Mouse (Mus musculus): Measurements from ENCODE around the gene Zfpl1. TPM values are rescaled to one million over a fixed set of nuclear protein-coding genes. Genes with fewer than 3 reads are reported as not detected.
A peak's percentile ranks its signal among the peaks of the same experiment; 100 is the strongest.
"Not testable (repeated sequence)": the region's sequence is repeated elsewhere in the genome, so short reads cannot be mapped to it uniquely, and the experiment has no call there.

Gene Zfpl1
- polyA plus RNA-seq, 1 experiment from 2014 or later = 77.7 TPM

GRCm38 (mm10) chr19:6046294-6047153 lies 38.2 kb downstream of the Zfpl1 start, which contains the start of gene Syvn1:
Gene Syvn1 (plus strand): TSS chr19:6046576.
- Histone ChIP-seq H3K27ac (ENCODE audit: low read length) (peak within 1 kb of the TSS; percentile 99), H3K4me2 (replicated peaks; ENCODE audit: low read depth, low read length) (peak within 1 kb of the TSS; percentile 84), H3K9ac (replicated peaks; ENCODE audit: low read depth, low read length) (peak within 1 kb of the TSS; percentile 87), H3K4me1 (ENCODE audit: control insufficient read depth, insufficient read depth, low read length) (peaks cover 13% of the 10 kb centered on the region), H3K4me3 (ENCODE audit: low read depth, low read length) (peak within 1 kb of the TSS; percentile 89), H3K9me3 (ENCODE audit: control insufficient read depth, low read depth, low read length) (no peaks in the 10 kb centered on the region), H3K36me3 (ENCODE audit: control insufficient read depth, insufficient read depth, low read length) (peaks cover 33% of the 10 kb centered on the region), H3K27me3 (ENCODE audit: control insufficient read depth, insufficient read depth, low read length) (no peaks in the 10 kb centered on the region)
- ATAC-seq (ENCODE audit: insufficient number of reproducible peaks, insufficient read depth, low FRiP score, low read depth) = peak; percentile 89
- WGBS = under 1% methylated on average over 65 of the region's 65 CpGs

GRCm38 (mm10) chr19:6045366-6046293 lies 39.1 kb downstream of the Zfpl1 start:
- Histone ChIP-seq H3K36me3 (ENCODE audit: control insufficient read depth, insufficient read depth, low read length) (peaks cover 24% of the 10 kb centered on the region), H3K27me3 (ENCODE audit: control insufficient read depth, insufficient read depth, low read length) (no peaks in the 10 kb centered on the region), H3K9me3 (ENCODE audit: control insufficient read depth, low read depth, low read length) (no peaks in the 10 kb centered on the region), H3K4me2 (replicated peaks; ENCODE audit: low read depth, low read length) (peak overlapping the region; percentile 84), H3K9ac (replicated peaks; ENCODE audit: low read depth, low read length) (peak overlapping the region; percentile 87), H3K27ac (ENCODE audit: low read length) (peak overlapping the region; percentile 99), H3K4me1 (ENCODE audit: control insufficient read depth, insufficient read depth, low read length) (peaks cover 13% of the 10 kb centered on the region), H3K4me3 (ENCODE audit: low read depth, low read length) (peak overlapping the region; percentile 89)
- peak; percentile 34; the same call in 1 of the 2 replicates for ATAC-seq (ENCODE audit: insufficient number of reproducible peaks, insufficient read depth, low FRiP score, low read depth)
- 12% methylated on average over 20 of the region's 20 CpGs for WGBS

- WGBS = 60% methylated on average over 4 of the region's 4 CpGs
- peaks cover 13% of the 10 kb centered on the region for H3K4me1 ChIP-seq (ENCODE audit: control insufficient read depth, insufficient read depth, low read length)
- not testable (repeated sequence) for H3K36me3 ChIP-seq (ENCODE audit: control insufficient read depth, insufficient read depth, low read length); ATAC-seq (ENCODE audit: insufficient number of reproducible peaks, insufficient read depth, low FRiP score, low read depth); H3K4me2 ChIP-seq (replicated peaks; ENCODE audit: low read depth, low read length); H3K27ac ChIP-seq (ENCODE audit: low read length); H3K9ac ChIP-seq (replicated peaks; ENCODE audit: low read depth, low read length); H3K4me3 ChIP-seq (ENCODE audit: low read depth, low read length); H3K27me3 ChIP-seq (ENCODE audit: control insufficient read depth, insufficient read depth, low read length); H3K9me3 ChIP-seq (ENCODE audit: control insufficient read depth, low read depth, low read length)
Measured at GRCm38 (mm10) chr19:6044102-6044501, 40.7 kb downstream of the Zfpl1 start.

- WGBS = 80% methylated on average over 9 of the region's 9 CpGs
- no peak for ATAC-seq (ENCODE audit: insufficient number of reproducible peaks, insufficient read depth, low FRiP score, low read depth)
- H3K27me3 ChIP-seq (ENCODE audit: control insufficient read depth, insufficient read depth, low read length) = no peaks in the 10 kb centered on the region
- H3K36me3 ChIP-seq (ENCODE audit: control insufficient read depth, insufficient read depth, low read length) = no peaks in the 10 kb centered on the region
- no peak overlapping the region for H3K4me2 ChIP-seq (replicated peaks; ENCODE audit: low read depth, low read length)
- no peak overlapping the region for H3K27ac ChIP-seq (ENCODE audit: low read length)
- H3K9ac ChIP-seq (replicated peaks; ENCODE audit: low read depth, low read length) = no peak overlapping the region
- no peaks in the 10 kb centered on the region for H3K9me3 ChIP-seq (ENCODE audit: control insufficient read depth, low read depth, low read length)
- H3K4me3 ChIP-seq (ENCODE audit: low read depth, low read length) = no peak overlapping the region
- peaks cover 5% of the 10 kb centered on the region for H3K4me1 ChIP-seq (ENCODE audit: control insufficient read depth, insufficient read depth, low read length)
Measured at GRCm38 (mm10) chr19:6042293-6042692, 42.5 kb downstream of the Zfpl1 start.

- H3K4me1 ChIP-seq (ENCODE audit: control insufficient read depth, insufficient read depth, low read length) = peaks cover 1% of the 10 kb centered on the region; the same call in 1 of the 2 replicates
- no peaks in the 10 kb centered on the region for H3K27me3 ChIP-seq (ENCODE audit: control insufficient read depth, insufficient read depth, low read length)
- H3K36me3 ChIP-seq (ENCODE audit: control insufficient read depth, insufficient read depth, low read length) = no peaks in the 10 kb centered on the region
- no peak for ATAC-seq (ENCODE audit: insufficient number of reproducible peaks, insufficient read depth, low FRiP score, low read depth)
- no peak overlapping the region for H3K9ac ChIP-seq (replicated peaks; ENCODE audit: low read depth, low read length)
- no peak overlapping the region for H3K4me3 ChIP-seq (ENCODE audit: low read depth, low read length)
- H3K27ac ChIP-seq (ENCODE audit: low read length) = no peak overlapping the region
- H3K9me3 ChIP-seq (ENCODE audit: control insufficient read depth, low read depth, low read length) = no peaks in the 10 kb centered on the region
- no peak overlapping the region for H3K4me2 ChIP-seq (replicated peaks; ENCODE audit: low read depth, low read length)
Measured at GRCm38 (mm10) chr19:6040002-6040401, 44.8 kb downstream of the Zfpl1 start.

GRCm38 (mm10) chr19:6038326-6038725 lies 46.4 kb downstream of the Zfpl1 start:
- no peaks in the 10 kb centered on the region for H3K27me3 ChIP-seq (ENCODE audit: control insufficient read depth, insufficient read depth, low read length)
- no peaks in the 10 kb centered on the region for H3K9me3 ChIP-seq (ENCODE audit: control insufficient read depth, low read depth, low read length)
- WGBS = 83% methylated on average over 7 of the region's 7 CpGs
- H3K9ac ChIP-seq (replicated peaks; ENCODE audit: low read depth, low read length) = no peak overlapping the region
- H3K36me3 ChIP-seq (ENCODE audit: control insufficient read depth, insufficient read depth, low read length) = no peaks in the 10 kb centered on the region
- H3K27ac ChIP-seq (ENCODE audit: low read length) = no peak overlapping the region
- no peak overlapping the region for H3K4me3 ChIP-seq (ENCODE audit: low read depth, low read length)
- H3K4me1 ChIP-seq (ENCODE audit: control insufficient read depth, insufficient read depth, low read length) = no peaks in the 10 kb centered on the region
- no peak overlapping the region for H3K4me2 ChIP-seq (replicated peaks; ENCODE audit: low read depth, low read length)
- no peak for ATAC-seq (ENCODE audit: insufficient number of reproducible peaks, insufficient read depth, low FRiP score, low read depth)

- Histone ChIP-seq H3K4me3 (ENCODE audit: low read depth, low read length) (no peak overlapping the region), H3K9me3 (ENCODE audit: control insufficient read depth, low read depth, low read length) (no peaks in the 10 kb centered on the region), H3K4me2 (replicated peaks; ENCODE audit: low read depth, low read length) (no peak overlapping the region), H3K4me1 (ENCODE audit: control insufficient read depth, insufficient read depth, low read length) (no peaks in the 10 kb centered on the region), H3K27ac (ENCODE audit: low read length) (no peak overlapping the region), H3K27me3 (ENCODE audit: control insufficient read depth, insufficient read depth, low read length) (no peaks in the 10 kb centered on the region), H3K36me3 (ENCODE audit: control insufficient read depth, insufficient read depth, low read length) (no peaks in the 10 kb centered on the region), H3K9ac (replicated peaks; ENCODE audit: low read depth, low read length) (no peak overlapping the region)
- no peak for ATAC-seq (ENCODE audit: insufficient number of reproducible peaks, insufficient read depth, low FRiP score, low read depth)
Measured at GRCm38 (mm10) chr19:6037695-6038094, 47.1 kb downstream of the Zfpl1 start.

GRCm38 (mm10) chr19:6035966-6036585 lies 48.7 kb downstream of the Zfpl1 start:
- no peaks in the 10 kb centered on the region for H3K9me3 ChIP-seq (ENCODE audit: control insufficient read depth, low read depth, low read length)
- 70% methylated on average over 9 of the region's 9 CpGs for WGBS
- no peak overlapping the region for H3K9ac ChIP-seq (replicated peaks; ENCODE audit: low read depth, low read length)
- no peak overlapping the region for H3K4me2 ChIP-seq (replicated peaks; ENCODE audit: low read depth, low read length)
- H3K4me1 ChIP-seq (ENCODE audit: control insufficient read depth, insufficient read depth, low read length) = no peaks in the 10 kb centered on the region
- H3K36me3 ChIP-seq (ENCODE audit: control insufficient read depth, insufficient read depth, low read length) = no peaks in the 10 kb centered on the region
- no peak overlapping the region for H3K4me3 ChIP-seq (ENCODE audit: low read depth, low read length)
- H3K27ac ChIP-seq (ENCODE audit: low read length) = no peak overlapping the region
- no peaks in the 10 kb centered on the region for H3K27me3 ChIP-seq (ENCODE audit: control insufficient read depth, insufficient read depth, low read length)
- ATAC-seq (ENCODE audit: insufficient number of reproducible peaks, insufficient read depth, low FRiP score, low read depth) = no peak

Measured in stomach, embryonic 14.5 days (tissue).